Mouse (Mus musculus): ENCODE measurements around the gene Tnfrsf21.

The Tnfrsf21 gene

DNA sequence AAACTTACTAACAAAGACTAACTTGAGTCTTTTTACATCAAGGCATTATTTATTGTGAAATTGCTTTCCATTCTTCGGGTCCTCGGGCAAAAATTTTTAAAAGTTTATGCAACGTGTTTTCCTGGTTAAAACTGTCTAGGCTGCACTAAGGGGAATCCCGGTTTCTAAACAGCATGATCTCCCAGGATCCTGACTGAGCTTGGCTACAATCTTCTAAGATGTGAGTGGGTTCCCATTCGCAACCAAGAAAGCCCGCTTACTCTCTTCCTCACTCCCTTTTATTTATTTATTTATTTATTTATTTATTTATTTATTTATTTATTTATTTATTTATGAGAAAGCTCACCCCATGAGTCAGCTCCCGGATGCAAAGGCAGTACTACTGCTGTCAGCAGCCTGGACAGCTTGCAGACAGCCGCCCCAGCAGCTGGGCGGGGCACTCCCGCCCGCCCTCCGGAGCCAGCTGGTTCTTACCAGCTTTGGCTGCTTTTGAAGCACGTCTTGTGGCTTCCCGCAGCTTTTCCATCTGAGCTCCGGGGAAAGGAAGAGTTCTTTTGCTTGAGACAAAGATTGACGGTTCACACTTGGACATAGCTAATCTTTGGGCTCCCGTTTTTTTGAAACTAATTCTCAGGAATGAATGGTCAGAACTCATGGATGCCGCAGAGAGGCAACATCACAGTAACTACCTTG is 60.6 kb downstream of the Tnfrsf21 start:
- DNase-seq (ENCODE audit: low read depth, low spot score): peak; percentile 95

DNA sequence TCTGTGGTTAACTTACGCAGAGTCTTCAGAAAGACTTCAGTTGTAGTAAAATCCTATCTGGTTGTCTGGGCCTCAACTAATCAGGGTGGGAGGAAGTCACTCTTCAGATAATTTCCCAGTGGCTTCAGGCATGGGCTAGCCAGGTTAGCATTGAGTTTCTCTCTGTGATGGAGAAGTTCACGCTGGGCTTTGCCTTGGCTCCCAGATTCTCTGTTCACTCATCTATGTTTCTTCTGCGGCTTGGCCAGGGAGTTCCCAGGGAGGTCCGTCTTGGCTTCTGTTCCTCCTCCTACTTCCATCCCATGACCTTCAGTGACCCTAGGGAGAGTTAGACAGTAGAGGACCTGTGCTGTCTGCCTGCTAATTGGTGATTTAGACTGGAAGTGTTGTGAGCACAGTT is 61.2 kb downstream of the Tnfrsf21 start:
- DNase-seq (ENCODE audit: low read depth, low spot score): peak; percentile 66

DNA sequence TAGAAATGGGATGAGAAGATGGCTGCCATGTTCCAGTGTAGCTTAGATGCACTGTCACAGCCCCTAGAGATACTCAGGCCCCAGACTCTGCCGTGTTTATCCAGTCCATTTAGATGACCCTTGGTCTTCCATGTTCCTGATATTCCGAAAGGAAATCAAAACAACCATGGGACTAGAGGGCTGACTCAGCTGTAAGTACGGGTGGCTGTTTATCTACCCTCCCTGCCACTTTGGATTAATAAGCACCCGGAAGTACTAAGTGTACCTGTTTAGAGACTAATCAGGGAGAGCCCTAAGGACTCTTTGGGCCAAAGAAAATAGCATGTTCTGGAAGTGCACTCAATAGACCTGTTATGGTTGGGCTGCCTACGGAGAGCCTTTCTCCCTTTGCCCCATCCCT is 64.9 kb downstream of the Tnfrsf21 start:
- DNase-seq (ENCODE audit: low read depth, low spot score): no peak

DNA sequence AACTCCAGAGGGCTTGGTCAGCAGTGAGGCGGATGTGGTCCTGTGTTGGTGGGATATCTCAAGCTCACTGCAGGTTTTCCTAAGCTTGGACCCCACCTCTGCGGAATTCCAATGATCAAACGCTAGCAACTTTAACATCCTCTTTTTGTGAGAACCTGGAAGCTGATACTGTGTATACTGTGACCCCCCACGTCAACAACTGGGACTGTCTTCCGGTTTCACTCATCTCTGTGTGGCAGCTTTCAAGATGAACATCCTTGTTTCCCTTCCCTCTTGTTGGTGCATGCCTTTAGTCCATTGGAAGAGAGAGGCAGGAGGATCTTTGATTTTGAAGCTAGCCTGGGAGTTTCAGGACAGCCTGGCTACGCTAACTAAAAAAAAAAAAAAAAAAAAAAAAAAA is 73.1 kb downstream of the Tnfrsf21 start:
- no peak for DNase-seq (ENCODE audit: low read depth, low spot score)

DNA sequence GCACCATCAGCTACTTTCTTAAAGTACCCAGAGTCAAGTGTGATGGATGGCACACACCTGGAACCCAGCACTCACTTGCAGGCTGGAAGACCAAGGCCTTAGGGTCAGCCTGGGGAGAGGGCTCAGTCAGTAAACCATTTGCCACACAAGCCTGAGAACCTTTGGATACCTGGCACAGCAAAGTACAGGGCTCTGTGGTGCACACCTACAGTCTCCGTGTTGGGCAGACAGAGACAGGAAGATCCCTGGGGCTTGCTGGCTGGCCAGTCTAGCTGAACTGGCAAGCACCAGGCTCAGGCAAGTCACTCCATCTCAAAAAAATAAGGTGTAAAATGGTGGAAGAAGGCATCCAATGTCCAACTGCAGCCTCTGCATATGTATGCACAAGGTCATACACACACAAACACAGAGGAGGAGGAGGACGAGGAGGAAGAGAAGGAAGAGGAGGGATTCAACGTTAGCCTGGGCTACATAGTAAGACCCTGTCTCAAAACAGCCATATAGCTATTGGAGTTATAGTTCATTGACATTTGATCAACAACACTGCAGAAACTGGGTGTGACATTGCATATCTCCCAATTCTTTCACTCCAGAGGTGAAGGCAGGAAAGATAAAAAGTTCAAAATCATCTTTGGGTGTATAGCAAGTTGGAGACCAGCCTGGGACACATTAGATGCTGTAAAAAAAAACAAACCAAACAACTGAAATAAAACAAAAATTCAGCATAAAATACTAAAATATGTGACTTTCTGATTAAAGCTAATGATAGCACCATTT is 74.8 kb downstream of the Tnfrsf21 start:
- no peak for DNase-seq (ENCODE audit: low read depth, low spot score)

DNA sequence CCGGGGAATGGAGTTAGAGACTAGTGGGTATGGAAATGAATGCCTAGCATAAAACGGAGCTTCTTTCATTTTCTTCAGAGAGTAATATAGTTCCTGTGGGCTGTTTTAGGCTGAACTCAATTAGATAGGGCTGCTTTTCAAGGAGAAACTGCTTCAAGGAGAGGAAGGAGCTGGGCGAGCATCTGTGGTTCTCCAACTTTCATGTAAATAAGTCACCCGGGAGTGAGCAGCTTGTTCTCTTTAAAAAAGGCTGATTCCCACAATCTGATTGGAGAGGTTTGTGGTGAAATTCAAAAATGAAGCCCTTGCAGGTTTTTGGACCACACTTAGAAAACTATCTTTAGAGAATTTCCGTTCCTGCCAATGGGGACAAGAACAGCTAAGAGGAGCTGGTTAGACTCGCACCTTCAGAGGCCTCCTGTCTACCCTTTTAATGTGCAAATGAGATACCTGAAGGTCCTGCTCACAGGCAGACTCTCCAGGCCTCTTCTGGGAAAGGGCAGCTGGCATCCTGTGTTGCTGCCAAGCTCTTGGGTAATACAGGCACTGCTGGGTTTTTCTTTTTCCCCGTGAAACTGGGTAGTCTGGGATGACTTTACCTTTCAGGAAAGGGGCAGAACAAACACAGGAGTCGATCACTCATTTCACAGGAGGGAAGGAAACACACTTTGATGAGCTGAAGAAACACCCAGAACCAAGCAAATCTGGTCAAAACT is 76.1 kb downstream of the Tnfrsf21 start:
- no peak for DNase-seq (ENCODE audit: low read depth, low spot score)

DNA sequence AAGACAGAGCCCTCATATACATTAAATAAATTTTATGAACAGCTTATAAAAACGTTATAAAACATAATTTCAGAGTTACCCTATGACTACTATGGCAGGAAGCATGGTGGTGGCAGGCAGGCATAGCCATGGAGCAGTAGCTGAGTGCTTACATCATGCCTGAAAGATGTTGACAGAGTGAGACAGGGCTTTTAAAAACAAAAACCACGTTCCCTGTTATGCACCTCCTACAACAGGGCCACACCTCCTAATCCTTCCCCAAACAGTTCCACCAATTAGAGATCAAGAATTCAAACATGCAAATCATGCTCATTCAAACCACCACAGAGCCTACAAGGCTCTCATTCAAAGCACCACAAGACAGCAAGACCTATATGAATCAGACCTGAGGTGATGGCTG is 77.9 kb downstream of the Tnfrsf21 start:
- peak; percentile 27 for DNase-seq (ENCODE audit: low read depth, low spot score)

DNA sequence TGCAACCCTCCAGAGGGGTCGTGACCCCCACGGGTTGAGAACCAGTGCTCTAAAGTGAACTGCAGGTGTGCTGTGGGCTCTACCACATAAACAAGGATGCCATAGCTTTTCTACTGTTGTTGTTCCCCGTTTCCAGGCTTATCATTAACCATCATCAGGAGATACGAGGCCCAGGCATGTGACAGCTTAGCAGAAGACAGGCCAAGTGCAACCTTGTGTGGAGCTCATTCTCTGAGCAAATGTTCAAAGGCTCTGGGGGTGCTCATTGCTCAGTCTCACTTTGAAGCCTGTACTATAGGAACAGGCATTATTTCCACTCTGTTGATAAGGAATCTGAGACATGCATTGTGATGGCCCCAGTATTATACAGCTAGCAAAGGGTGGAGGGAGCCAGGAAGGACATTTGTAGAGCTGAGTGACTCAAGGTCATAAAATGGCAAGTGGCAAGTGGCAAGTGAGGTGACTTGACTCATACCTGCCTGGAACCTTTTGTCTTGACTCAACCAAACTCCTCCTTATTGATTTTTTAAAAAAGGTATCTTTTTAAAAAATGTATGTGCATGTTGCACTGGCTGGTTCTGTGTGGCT is 80.8 kb downstream of the Tnfrsf21 start:
- DNase-seq (ENCODE audit: low read depth, low spot score): no peak

DNA sequence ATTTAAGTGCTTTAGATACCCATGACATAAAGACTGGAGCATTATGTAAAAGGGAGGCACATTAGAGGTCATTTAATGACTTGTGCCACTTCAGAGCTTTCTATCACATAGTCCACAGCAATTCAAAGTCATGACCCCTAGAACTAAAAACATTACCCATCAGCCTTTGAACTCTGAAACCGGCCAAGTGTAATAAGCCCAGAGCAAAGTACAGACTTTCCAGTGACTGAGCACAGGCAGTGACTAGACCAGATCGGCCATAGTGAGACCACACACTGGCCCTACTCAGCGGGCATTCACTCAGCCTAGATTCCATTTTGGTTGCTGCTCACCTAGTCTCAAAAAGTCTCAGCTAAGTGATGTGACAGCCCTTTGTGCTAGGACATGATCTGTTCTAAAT is 89.8 kb downstream of the Tnfrsf21 start:
- no peak for DNase-seq (ENCODE audit: low read depth, low spot score)

DNA sequence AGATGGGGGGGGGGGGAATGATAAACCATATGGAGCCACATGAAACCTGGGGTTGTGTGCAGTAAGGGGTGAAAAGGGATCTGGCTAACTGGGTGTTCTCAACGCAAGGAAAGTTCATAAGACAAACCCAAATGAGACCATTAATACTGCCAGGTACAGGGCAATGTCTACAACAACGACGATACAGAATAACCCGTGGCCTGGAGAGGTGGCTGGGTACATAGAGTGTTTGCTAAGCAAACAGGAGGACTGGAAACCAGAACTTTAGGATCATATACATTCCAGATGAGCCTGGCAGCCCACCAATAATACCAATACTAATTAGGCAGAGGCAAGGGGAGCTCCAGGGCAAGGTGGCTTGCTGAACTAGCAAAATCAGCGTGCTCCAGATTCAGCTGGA is 91.0 kb downstream of the Tnfrsf21 start:
- no peak for DNase-seq (ENCODE audit: low read depth, low spot score)

DNA sequence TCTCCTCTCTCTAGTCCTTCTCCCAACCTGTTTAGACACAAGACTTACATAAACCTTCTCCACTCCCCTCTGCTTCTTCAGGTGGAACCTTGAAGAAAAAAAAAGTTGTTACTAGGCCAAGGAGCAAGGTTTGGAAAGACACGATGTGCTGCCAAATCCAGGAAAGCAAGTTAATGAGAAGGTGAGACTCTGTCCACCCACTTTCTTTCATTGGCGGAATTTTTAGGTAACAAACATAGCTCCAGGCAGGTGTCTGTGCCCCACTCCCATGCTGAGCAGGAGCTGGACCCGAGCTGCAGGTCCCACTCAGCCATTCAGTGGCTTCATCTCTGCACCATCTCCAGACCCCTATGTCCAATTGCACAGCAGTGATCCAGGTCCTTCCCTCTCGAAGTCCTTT is 93.1 kb downstream of the Tnfrsf21 start:
- no peak for DNase-seq (ENCODE audit: low read depth, low spot score)

DNA sequence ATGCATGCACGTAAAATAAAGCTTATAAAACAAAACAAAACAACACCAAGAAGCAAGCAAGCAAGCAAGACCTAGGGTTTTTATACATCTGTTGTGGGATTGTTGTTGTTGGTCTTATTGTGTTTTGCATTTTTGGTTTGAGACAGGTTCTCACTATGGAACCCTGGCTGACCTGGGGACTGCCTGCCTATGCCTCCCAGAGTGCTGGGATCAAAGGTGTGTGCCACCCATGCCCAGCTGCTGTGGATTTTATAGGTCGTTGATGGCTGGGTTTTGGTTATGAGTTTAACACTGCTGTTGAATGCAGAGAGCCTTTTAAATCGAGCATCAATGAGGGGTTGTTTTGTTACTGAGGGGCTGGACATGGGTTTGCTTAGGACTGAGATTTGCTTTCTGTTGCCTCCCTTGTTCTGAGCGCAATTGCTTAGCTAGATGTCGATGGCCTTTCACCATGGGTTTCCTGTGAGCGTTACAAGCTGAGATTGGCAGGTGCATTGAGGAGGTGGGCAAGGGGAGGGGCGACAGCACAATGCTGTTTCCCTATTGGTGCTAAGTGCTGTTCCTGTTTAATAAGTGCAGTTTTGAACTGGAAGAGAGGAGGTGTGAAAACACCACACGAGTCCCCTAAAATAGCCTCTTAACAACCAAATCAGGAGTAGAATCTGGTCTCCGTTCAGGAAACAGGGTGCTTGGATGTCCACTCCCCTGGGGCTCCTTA is 94.0 kb downstream of the Tnfrsf21 start:
- DNase-seq (ENCODE audit: low read depth, low spot score): no peak

DNA sequence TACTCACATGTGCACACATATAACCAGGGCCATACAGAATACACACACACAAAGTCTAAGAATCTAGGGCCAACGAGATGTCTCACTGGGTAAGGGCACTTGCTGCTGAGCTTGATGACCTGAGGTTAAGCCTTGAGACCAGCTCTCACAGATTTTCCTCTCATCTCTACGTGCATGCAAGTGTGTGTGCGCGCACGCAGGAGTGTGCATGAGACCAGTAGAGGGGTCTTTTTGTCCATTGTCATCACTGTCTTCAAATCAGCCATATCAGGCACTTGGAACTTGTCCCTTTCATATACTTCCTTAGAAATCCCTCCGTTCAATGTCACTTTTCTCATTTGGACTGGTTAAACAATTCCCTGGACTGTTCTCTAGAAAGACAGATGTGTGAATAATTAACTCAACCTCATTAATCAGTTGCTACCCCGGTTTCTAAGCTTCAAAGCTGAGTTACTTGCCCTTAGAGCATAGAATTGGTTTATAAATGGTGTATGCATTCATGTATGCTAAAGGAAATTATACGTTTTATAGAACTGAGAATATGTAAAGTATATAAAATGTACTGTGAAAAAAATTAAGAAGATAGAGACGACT is 97.1 kb downstream of the Tnfrsf21 start:
- no peak for DNase-seq (ENCODE audit: low read depth, low spot score)

DNA sequence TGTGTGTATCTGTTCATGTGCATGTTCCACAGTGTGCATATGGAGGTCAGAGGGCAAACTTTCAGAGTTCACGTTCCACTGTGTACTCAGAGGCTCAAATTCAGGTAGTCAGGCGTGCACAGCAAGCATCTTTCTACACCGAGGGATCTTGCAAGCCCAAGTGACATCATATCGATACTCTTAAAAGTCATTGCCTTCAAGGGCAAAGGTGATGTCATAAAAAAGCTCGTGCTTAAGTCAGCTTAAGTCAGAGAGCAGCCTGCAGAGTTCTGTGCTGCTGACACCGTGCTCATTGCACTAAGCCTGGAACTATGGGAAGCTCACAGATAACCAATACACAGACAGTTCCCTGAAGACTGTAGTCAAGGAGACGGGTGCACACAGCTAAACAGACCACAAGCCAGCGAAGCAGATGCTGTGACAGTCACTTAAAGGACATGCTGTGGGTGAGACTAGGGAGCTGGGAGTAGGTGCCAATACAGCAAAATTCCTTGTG is 97.8 kb downstream of the Tnfrsf21 start:
- no peak for DNase-seq (ENCODE audit: low read depth, low spot score)

DNA sequence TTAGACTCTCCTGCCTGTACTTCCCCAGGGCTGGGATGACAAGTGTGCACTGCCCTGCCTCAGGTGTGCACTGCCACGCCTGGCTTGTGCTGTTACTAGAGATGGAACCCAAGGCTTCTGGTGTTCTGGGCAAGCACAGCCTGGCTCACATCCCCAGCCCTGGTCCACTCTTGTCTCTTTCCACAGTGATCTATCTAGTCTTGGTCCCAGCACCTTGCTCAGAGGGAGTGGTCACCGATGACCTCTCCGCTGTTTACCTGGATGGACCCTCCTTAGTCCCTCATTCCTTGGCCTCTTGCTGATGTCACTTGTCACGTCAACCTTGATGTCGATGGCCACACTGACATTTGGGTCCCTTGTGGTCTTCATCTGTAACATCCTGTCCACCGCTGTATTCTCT is 98.6 kb downstream of the Tnfrsf21 start:
- no peak for DNase-seq (ENCODE audit: low read depth, low spot score)

DNA sequence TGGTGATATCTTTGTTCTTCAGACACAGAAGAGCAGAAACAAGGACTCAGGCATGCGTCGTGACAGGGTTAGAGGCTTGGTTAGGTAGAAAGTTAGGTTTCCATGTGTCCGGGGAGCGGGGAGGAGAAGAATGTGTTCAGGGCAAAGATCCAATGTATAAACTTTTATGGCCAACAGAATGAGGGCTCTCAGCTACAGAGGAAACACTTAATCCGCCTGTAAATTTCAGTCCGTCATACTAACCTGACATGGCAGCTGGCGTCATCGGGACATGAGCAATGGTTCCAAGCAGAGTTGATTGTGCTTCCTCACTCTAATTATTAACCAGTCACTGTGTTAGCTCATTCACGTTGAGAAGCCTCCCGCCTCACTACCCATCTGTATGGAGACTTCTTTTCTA is 100.4 kb downstream of the Tnfrsf21 start:
- no peak for DNase-seq (ENCODE audit: low read depth, low spot score)

DNA sequence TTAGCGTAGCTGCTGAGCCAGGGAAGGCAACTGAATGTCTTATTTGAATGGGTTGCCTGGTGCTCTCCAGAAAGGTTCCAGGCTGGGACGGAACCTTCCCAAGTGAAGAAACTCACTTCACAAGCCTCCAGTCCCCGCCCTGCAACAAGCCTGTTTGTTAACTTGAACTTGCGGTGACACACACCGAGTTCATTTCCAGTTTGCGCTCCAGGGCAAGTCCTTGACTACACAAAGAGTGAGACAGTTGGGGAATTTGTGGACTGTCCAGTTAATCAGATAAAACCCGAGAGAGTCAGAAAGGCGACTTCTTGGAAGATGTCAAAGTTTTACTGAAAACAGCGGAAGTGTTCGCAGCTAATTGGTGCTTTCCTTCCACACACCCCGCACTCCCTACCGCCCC is 103.1 kb downstream of the Tnfrsf21 start:
- no peak for DNase-seq (ENCODE audit: low read depth, low spot score)

DNA sequence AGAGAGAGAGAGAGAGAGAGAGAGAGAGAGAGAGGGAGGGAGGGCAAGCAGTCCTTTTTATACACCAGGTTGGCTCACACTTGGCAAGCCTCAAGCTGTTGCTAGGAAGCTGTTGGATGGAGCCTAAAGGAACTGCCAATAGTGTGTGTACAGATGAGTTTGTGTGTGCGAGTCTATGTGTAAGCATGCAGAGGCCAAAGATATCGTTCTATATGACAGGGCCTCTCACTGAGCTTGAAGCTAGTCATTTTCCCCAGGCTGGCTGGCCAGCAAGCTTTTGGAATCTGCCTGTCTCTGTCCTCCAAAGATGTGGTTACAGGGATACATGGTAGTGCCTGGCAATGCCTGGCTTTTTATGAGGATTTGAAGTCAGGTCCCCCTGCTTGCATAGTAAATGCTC is 104.7 kb downstream of the Tnfrsf21 start:
- DNase-seq (ENCODE audit: low read depth, low spot score): no peak

DNA sequence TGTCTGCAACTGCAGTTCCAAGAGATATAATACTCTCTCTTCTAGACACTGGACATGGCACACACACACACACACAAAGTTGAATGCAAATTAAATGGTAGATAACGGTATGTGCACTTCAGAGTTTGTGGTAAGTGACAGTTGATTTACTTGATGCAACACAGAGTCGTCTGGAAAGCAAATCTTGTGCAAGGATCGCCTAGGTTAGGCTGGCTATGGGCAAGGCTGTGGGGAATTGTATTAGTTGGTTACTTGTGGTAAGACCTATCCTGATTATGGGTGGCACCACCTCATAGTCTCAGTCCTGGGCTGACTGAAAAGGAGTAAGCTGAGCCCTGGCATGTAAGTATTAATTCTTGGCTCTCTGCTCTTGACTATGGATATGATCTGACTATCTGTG is 112.0 kb downstream of the Tnfrsf21 start:
- DNase-seq (ENCODE audit: low read depth, low spot score): no peak

DNA sequence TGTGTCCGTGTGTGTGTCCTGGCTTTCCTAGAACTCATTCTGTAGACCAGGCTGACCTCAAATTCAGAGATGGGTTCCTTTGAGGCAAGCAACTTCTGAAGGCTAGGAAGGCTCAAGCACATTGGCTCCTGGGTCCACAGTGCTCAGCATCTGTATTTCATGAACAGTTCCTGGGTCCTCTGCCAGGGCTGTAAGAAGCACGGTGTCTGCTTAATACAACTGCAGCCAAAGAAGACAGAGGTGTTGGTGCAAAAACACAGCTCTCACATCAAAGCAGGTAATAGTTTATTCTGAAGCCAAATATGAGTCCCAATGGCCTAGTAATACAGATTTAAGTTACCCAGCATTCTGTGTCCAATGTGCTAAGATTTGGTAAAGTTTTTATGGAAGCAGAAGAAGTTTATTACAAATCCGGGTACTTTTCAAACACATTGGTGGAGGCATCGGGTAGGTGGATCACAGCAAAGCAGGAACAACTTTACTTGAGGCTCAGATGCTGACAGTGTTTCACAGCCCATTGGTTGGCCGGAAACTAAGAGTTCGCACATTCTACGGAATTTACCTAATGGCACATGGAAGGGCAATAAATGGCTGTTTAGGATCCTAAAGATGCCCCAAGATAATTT is 112.7 kb downstream of the Tnfrsf21 start:
- no peak for DNase-seq (ENCODE audit: low read depth, low spot score)

Measured in R1 (cell line).